Mouse (Mus musculus) intestine, postnatal 0 days (tissue): ENCODE data around the gene Espn. TPM values are rescaled to one million over a fixed set of nuclear protein-coding genes. Genes with fewer than 3 reads are reported as not detected.

Experiments
- ATAC-seq: fragments of 200-750 bp; cut with Nextera tagmentation; 2 replicates; pipeline ENCODE4 v1.8.0; 2017; ENCODE audit warnings: mild to moderate bottlenecking, moderate TSS enrichment, moderate library complexity
- H3K27ac ChIP-seq: fragments of 300-500 bp; sonication (generic); 2 replicates; pipeline ENCODE4 v1.5.1; 2014; ENCODE audit warnings: mild to moderate bottlenecking, low read depth, low read length, moderate library complexity
- H3K27me3 ChIP-seq: fragments of 300-500 bp; sonication (generic); replicated peaks from 2 replicates; pipeline ENCODE4 v1.6.1; 2014; ENCODE audit warnings: low read length, mixed read lengths; ENCODE audit not compliant: control insufficient read depth, insufficient read depth
- H3K36me3 ChIP-seq: fragments of 300-500 bp; sonication (generic); 2 replicates; pipeline ENCODE4 v1.6.1; 2014; ENCODE audit warnings: mild to moderate bottlenecking, moderate library complexity; ENCODE audit not compliant: control insufficient read depth, insufficient read depth
- H3K4me1 ChIP-seq: fragments of 300-500 bp; sonication (generic); replicated peaks from 2 replicates; pipeline ENCODE4 v1.6.1; 2014; ENCODE audit warnings: antibody characterized with exemption, low read length, mixed read lengths; ENCODE audit not compliant: control insufficient read depth, insufficient read depth
- H3K4me2 ChIP-seq: fragments of 300-500 bp; sonication (generic); replicated peaks from 2 replicates; pipeline ENCODE4 v1.6.1; 2014; ENCODE audit warnings: low read depth, mild to moderate bottlenecking, moderate library complexity
- H3K4me3 ChIP-seq: fragments of 300-500 bp; sonication (generic); 2 replicates; pipeline ENCODE4 v1.5.1; 2014; ENCODE audit warnings: low read depth, low read length
- H3K9ac ChIP-seq: fragments of 300-500 bp; sonication (generic); 2 replicates; pipeline ENCODE4 v1.6.1; 2014; ENCODE audit warnings: mild to moderate bottlenecking, low read depth, low read length
- H3K9me3 ChIP-seq: fragments of 300-500 bp; sonication (generic); 2 replicates; pipeline ENCODE4 v1.6.1; 2016; ENCODE audit warnings: mixed run types; ENCODE audit not compliant: control insufficient read depth
- CTCF ChIP-seq: sonication (generic); IDR thresholded peaks from 2 replicates; pipeline ENCODE4 v1.5.1; 2016; ENCODE audit warnings: low read depth, mild to moderate bottlenecking, control low read depth, antibody characterized with exemption, moderate library complexity
- whole genome bisulfite sequencing: fragments of 180-500 bp; shearing (Covaris S2); extraction: QIAGEN DNeasy Blood & Tissue Kit; methylation state at CpG from one replicate; pipeline ENCODE4 v1.1.7; 2014; 5-methylcytosine and 5-hydroxymethylcytosine counted together
- polyA plus RNA-seq: library from polyadenylated mRNA; unstranded; fragments of >200 nt; fragmentation: Nextera tagmentation; extraction: Ambion mirVana; gene quantifications from 2 replicates; pipeline ENCODE4 v1.2.1, GENCODE M21; 2015

Gene Espn
- polyA plus RNA-seq, 1 experiment from 2014 or later, result 264 TPM

DNA sequence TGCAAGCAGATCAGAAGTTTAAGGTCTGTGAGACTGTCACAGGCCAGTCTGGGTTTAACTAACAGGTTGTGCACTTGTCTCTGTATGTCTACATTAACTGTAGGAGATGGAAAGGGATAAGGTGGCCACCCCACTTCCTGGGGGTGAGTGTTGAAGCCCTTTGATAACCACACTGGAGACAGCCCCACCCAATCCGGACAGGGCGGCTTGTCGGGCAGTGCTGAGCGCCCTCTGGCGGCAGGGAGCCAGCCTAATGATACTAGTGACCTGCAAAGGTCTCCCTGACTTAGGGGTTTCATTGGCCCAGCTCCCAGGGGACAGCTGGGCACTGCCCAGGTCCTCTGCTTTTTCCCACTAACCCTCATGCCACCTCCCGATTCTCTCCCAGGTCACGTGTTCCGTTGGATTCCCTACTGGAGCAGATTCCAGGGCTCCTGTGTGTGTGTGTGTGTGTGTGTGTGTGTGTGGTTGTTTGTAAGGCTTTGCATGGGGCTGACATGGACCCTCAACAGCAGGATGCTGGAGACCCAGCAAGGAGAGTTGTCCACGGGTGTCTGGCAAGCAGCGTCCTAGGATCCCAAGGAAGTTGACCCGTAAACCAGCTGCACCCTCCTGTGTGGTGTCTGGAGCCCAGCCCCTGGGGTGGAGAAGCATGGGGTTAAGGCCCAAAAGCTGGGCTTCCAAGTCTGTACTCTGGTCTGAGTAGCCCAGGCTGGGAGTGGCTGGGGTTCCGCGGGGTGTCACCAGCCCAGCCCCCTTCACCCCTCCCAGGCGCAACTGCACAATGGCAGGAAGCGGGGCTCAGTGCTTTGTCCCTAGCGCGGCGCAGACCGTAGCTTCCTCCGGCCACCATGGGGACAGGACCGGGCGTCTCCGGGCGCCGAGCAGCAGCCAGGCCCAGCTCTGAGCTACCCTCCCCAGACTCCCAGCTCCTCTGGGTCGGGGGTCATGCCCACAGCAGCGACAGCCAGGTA is 55.9 kb downstream of the Espn start:
- 33% methylated on average over 27 of the region's 27 CpGs for WGBS
- no peaks in the 10 kb centered on the region; the same call in 1 of the 2 replicates for H3K4me1 ChIP-seq
- H3K9ac ChIP-seq, result 0 out of 2 replicates have a peak overlapping the region, but pooled peaks have one; percentile 11
- peak; percentile 41; the same call in 1 of the 2 replicates for ATAC-seq
- H3K4me2 ChIP-seq, result peak overlapping the region; percentile 27
- peak overlapping the region; percentile 17 for H3K4me3 ChIP-seq
- H3K27ac ChIP-seq, result peak overlapping the region; percentile 60; the same call in 1 of the 2 replicates
- H3K27me3 ChIP-seq, result no peaks in the 10 kb centered on the region
- TF ChIP-seq CTCF, result peak; percentile 92
- H3K9me3 ChIP-seq, result no peaks in the 10 kb centered on the region
- H3K36me3 ChIP-seq, result peaks cover 3% of the 10 kb centered on the region; the same call in 1 of the 2 replicates

DNA sequence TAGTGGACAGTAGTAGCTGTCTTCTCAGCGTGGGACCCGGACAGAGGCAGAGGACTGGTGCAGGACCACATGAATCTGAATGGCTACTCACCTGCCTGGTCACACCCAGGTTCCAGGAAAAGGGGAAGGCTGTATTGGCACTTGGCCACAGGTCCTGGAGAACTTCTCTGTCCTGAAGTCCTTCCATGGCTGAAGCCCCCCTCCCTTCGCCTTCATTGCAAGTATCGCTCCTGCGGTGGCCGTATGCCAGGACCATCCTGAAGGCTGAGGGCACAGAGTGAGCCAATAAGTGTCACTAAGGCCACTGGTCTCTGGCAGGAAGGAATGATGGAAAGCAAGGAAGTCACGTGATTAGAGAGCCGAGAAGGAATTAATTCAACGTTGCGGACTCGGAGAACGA is 57.9 kb downstream of the Espn start:
- no peak for TF ChIP-seq CTCF
- Histone ChIP-seq H3K9ac (no peak overlapping the region), H3K4me3 (no peak overlapping the region), H3K9me3 (no peaks in the 10 kb centered on the region), H3K36me3 (peaks cover 3% of the 10 kb centered on the region; the same call in 1 of the 2 replicates), H3K27ac (no peak overlapping the region), H3K27me3 (no peaks in the 10 kb centered on the region), H3K4me1 (no peaks in the 10 kb centered on the region; the same call in 1 of the 2 replicates), H3K4me2 (no peak overlapping the region)
- ATAC-seq, result no peak
- WGBS, result 94% methylated on average over 12 of the region's 12 CpGs

DNA sequence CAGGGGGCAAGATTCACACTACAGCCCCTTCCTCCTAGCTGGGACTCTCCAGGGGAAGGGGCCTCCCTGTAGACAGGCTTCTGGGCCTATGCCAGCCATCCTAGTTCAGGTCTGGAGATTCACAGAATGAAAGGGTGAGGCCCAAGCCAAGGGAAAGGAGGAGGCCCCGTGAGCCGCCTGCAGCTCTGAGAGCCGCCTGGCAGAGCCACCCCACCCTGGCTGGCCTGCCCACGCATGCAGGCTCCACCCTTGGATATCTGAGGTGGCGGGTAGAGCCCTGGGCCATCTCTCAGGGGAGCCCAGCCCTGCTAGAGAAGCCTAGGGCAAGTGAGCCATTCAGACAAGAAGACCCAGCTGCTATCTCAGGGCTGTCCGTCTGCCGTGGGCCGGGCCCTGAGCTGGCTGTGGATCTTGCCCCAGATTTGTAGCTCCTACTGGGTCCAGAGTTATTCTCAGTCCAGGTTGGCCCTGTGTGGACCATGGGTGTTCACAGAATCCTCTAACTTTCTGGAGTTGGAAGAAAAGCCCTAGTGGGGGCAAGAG is 59.3 kb downstream of the Espn start:
- H3K27ac ChIP-seq, result no peak overlapping the region
- no peaks in the 10 kb centered on the region for H3K9me3 ChIP-seq
- no peak overlapping the region for H3K4me3 ChIP-seq
- H3K36me3 ChIP-seq, result peaks cover 3% of the 10 kb centered on the region; the same call in 1 of the 2 replicates
- WGBS, result 47% methylated on average over 8 of the region's 8 CpGs
- no peak for TF ChIP-seq CTCF
- H3K4me2 ChIP-seq, result 0 out of 2 replicates have a peak overlapping the region, but pooled peaks have one; percentile 17
- H3K4me1 ChIP-seq, result peaks cover under 1% of the 10 kb centered on the region; the same call in 1 of the 2 replicates
- H3K9ac ChIP-seq, result no peak overlapping the region
- H3K27me3 ChIP-seq, result no peaks in the 10 kb centered on the region
- no peak for ATAC-seq

DNA sequence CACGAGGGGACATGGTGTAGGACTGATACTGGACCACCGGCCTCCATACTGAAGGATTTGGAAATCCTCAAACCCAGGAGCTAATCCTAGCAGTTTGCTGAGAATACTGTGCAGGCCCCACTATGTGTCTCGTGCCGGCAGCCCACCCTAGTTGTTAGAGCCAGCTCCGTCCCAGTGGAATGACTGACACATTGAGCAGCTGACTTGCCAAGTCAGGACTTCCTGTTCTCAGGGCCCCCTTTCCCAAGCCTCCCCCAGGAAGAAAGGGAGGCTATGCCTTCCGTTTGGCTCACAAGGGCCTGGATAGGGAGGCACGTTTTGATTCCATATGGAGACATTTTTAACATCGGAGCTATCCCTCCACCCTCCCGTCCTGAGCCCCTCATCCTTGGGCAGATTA is 62.0 kb downstream of the Espn start:
- Histone ChIP-seq H3K4me1 (peaks cover 7% of the 10 kb centered on the region), H3K9ac (no peak overlapping the region), H3K4me2 (peak overlapping the region; percentile 84; the same call in 1 of the 2 replicates), H3K9me3 (no peaks in the 10 kb centered on the region), H3K36me3 (peaks cover 3% of the 10 kb centered on the region; the same call in 1 of the 2 replicates), H3K27ac (no peak overlapping the region), H3K4me3 (no peak overlapping the region), H3K27me3 (no peaks in the 10 kb centered on the region)
- ATAC-seq, result no peak
- WGBS, result 75% methylated on average over 9 of the region's 9 CpGs
- no peak for TF ChIP-seq CTCF

DNA sequence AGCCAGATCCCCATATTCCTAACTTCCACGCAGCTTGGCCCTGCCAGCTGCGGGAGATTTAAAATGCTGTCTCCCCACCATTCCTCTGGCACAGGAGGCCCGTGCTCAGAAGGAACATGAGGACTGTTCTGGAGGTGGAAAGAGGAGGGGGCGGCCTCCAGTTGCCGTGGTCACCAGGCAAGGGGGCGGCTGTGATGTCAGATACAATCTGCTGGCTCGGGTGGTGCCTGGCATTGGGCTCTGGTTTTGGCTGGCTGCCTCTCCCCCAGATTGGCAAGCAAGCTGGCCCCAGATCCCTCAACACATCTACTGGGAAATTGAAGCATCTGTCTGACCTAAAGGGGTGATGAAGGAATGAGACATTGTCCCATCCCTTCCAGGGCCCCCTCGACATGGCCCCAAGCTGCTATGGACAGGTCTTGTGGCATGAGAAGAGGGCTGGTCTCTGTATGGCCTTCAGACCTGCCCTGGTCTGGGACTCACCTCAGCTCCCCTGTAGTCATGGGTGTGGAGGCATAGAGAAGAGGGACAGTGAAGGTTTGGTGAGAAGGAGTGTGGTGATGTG is 63.5 kb downstream of the Espn start:
- peaks cover 7% of the 10 kb centered on the region for H3K4me1 ChIP-seq
- peak overlapping the region; percentile 16 for H3K27ac ChIP-seq
- no peak for TF ChIP-seq CTCF
- 70% methylated on average over 8 of the region's 8 CpGs for WGBS
- peaks cover 3% of the 10 kb centered on the region; the same call in 1 of the 2 replicates for H3K36me3 ChIP-seq
- H3K9ac ChIP-seq, result no peak overlapping the region
- no peak overlapping the region for H3K4me3 ChIP-seq
- H3K27me3 ChIP-seq, result no peaks in the 10 kb centered on the region
- ATAC-seq, result no peak
- H3K4me2 ChIP-seq, result peak overlapping the region; percentile 84
- no peaks in the 10 kb centered on the region for H3K9me3 ChIP-seq

DNA sequence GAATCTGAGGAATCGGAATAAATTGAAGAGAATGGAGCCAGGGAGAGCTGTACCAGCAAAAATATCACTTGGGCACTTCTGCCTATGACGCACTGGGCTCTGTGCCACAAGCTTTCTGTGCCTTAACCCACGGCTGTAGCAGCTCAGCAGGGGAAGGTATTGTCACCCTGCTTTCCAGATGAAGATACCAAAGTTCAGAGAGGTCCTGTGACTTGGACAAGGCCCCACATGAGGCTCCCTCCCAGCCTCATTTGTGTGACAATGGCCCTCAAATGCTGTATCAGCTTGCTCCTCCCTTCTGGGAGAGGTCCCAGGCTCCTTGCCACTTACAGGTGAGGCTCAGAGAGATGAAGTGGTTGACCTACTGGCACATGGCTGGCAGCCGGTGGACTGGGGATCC is 64.0 kb downstream of the Espn start:
- no peak for TF ChIP-seq CTCF
- WGBS, result 42% methylated on average over 4 of the region's 4 CpGs
- Histone ChIP-seq H3K27ac (peak overlapping the region; percentile 77), H3K4me3 (peak overlapping the region; percentile 60; the same call in 1 of the 2 replicates), H3K36me3 (no peaks in the 10 kb centered on the region), H3K4me1 (peaks cover 7% of the 10 kb centered on the region), H3K9me3 (no peaks in the 10 kb centered on the region), H3K27me3 (no peaks in the 10 kb centered on the region), H3K9ac (0 out of 2 replicates have a peak overlapping the region, but pooled peaks have one; percentile 11), H3K4me2 (peak overlapping the region; percentile 84)
- ATAC-seq, result peak; percentile 26
